Mouse (Mus musculus) neural tube, embryonic 11.5 days (tissue): ENCODE measurements at regions not wholly inside any gene's neighbourhood (a gene's known extent, or its start where the extent isn't known, plus 50 kb on each side); places are given as distances from the start of the nearest gene placed in this dataset.

Experiments used
- ATAC-seq: fragments of 200-750 bp; cut with Nextera tagmentation; 2 replicates; pipeline ENCODE4 v1.8.0; 2017; ENCODE audit warnings: moderate number of reproducible peaks, mild to moderate bottlenecking, moderate TSS enrichment, moderate library complexity; ENCODE audit not compliant: insufficient read depth, low FRiP score, low TSS enrichment
- DNase-seq: peaks from one replicate; pipeline ENCODE4 v3.0.0-alpha.2; 2015; ENCODE audit warnings: low spot score
- H3K27ac ChIP-seq: fragments of 300-500 bp; sonication (generic); 2 replicates; pipeline ENCODE4 v1.5.1; 2014; ENCODE audit warnings: low read depth, mild to moderate bottlenecking, low read length
- H3K27me3 ChIP-seq: fragments of 300-500 bp; sonication (generic); 2 replicates; pipeline ENCODE4 v1.6.1; 2014; ENCODE audit warnings: mild to moderate bottlenecking, low read length, mixed read lengths; ENCODE audit not compliant: control insufficient read depth, insufficient read depth
- H3K36me3 ChIP-seq: fragments of 300-500 bp; sonication (generic); 2 replicates; pipeline ENCODE4 v1.6.1; 2014; ENCODE audit warnings: mild to moderate bottlenecking, low read length, moderate library complexity, mixed read lengths; ENCODE audit not compliant: control insufficient read depth, insufficient read depth
- H3K4me1 ChIP-seq: fragments of 300-500 bp; sonication (generic); 2 replicates; pipeline ENCODE4 v1.6.1; 2014; ENCODE audit warnings: low read length, mixed read lengths; ENCODE audit not compliant: control insufficient read depth, insufficient read depth
- H3K4me2 ChIP-seq: fragments of 300-500 bp; sonication (generic); 2 replicates; pipeline ENCODE4 v1.6.1; 2014; ENCODE audit warnings: low read depth, mild to moderate bottlenecking, moderate library complexity
- H3K4me3 ChIP-seq: fragments of 300-500 bp; sonication (generic); 2 replicates; pipeline ENCODE4 v1.5.1; 2014; ENCODE audit warnings: low read depth, low read length
- H3K9ac ChIP-seq: fragments of 300-500 bp; sonication (generic); 2 replicates; pipeline ENCODE4 v1.6.1; 2014; ENCODE audit warnings: mild to moderate bottlenecking, low read length
- H3K9me3 ChIP-seq: fragments of 300-500 bp; sonication (generic); 2 replicates; pipeline ENCODE4 v1.6.1; 2016; ENCODE audit warnings: low read length; ENCODE audit not compliant: control insufficient read depth
- WGBS: fragments of 180-500 bp; shearing (Covaris S2); extraction: QIAGEN DNeasy Blood & Tissue Kit; methylation state at CpG from one replicate; pipeline ENCODE4 v1.1.7; 2014; 5-methylcytosine and 5-hydroxymethylcytosine counted together

DNA sequence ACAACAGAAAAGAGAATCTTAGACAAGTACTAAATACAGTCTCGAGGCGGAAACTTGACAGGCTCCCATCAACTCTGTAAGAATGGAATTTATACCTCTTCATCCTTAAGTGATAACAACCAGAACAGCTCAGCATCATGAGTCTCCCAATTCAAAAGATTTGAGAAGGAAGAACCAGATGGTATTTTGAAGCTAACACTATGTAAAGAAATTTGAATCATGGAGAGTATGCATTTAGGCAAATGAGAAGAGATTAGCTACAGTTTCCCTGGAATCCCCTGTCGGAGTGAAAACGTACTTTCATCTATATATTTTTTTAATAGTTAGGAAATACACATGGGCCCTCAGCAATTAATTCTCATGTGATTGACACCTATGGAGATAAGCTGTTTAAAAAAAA lies 140.9 kb downstream of the Nrip1 start:
- no peak for DNase-seq
- H3K4me1 ChIP-seq: no peaks in the 10 kb centered on the region
- no peak overlapping the region for H3K4me3 ChIP-seq
- no peak for ATAC-seq
- WGBS: 91% methylated on average over 4 of the region's 4 CpGs
- H3K9me3 ChIP-seq: no peaks in the 10 kb centered on the region
- no peak overlapping the region for H3K4me2 ChIP-seq
- H3K36me3 ChIP-seq: no peaks in the 10 kb centered on the region
- H3K27me3 ChIP-seq: no peaks in the 10 kb centered on the region
- H3K27ac ChIP-seq: no peak overlapping the region
- H3K9ac ChIP-seq: no peak overlapping the region

DNA sequence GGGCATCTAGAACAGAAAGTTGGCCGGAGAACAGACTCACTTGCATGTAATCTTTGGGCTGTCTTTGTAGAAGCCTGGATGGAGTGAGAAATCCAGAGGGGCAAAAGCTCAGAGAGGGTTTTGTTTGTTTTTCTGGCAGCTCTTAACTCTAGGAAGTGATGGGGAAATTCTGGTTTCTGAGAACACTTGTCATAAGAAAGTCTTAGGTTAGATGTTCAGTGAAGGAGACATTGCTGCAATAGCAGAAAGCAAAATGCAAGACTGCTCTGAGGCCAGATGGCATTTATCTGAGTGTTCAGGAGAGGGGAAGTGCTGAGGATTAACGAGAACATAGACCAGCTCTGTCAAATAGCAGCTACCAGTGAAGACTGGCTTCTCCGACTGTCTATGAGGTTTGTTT lies 141.5 kb downstream of the Nrip1 start:
- H3K4me1 ChIP-seq: no peaks in the 10 kb centered on the region
- H3K27me3 ChIP-seq: no peaks in the 10 kb centered on the region
- 70% methylated on average over 3 of the region's 3 CpGs for WGBS
- no peaks in the 10 kb centered on the region for H3K9me3 ChIP-seq
- no peaks in the 10 kb centered on the region for H3K36me3 ChIP-seq
- DNase-seq (no peak), ATAC-seq (no peak)
- no peak overlapping the region for H3K4me2 ChIP-seq
- no peak overlapping the region for H3K9ac ChIP-seq
- no peak overlapping the region for H3K27ac ChIP-seq
- no peak overlapping the region for H3K4me3 ChIP-seq

DNA sequence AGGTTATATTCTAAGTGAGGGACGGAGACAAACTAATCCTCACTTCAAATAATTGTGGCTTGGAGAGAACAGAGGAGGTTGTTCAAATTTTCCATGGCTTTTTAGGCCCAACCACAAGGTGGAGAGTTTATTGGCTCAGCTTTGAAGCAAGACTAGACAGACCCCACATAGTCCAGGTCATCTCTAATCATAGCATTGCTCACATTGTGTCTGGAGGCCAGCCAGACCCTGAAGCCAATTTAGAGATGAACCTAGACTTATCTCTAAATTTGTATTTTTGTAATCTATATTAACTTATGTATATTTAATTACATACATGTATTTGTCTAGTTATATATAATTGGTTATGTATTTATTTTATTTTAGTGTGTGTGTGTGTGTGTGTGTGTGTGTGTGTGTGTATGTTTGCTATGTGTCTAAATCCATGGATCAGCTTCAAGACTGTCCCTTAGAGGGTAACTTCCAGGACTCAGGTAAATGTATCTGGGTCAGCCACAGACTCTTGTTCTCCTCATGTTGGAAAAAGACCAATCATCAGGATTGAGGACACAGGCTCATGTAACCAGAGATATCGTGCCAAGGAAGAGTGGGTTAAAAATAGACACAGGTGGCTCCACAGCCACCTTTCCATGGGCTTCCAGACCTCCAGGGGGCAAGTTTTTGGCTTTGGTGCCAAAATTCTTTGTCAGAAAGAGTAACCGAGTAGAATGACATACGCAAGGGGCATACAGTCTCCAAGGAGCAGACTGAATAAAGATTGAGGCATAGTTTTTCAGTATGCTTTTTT lies 142.9 kb downstream of the Nrip1 start:
- 92% methylated on average over 4 of the region's 4 CpGs for WGBS
- H3K27me3 ChIP-seq: no peaks in the 10 kb centered on the region
- DNase-seq (no peak), ATAC-seq (no peak)
- no peaks in the 10 kb centered on the region for H3K36me3 ChIP-seq
- no peak overlapping the region for H3K9ac ChIP-seq
- H3K4me3 ChIP-seq: no peak overlapping the region
- H3K9me3 ChIP-seq: no peaks in the 10 kb centered on the region
- no peaks in the 10 kb centered on the region for H3K4me1 ChIP-seq
- no peak overlapping the region for H3K27ac ChIP-seq
- no peak overlapping the region for H3K4me2 ChIP-seq

DNA sequence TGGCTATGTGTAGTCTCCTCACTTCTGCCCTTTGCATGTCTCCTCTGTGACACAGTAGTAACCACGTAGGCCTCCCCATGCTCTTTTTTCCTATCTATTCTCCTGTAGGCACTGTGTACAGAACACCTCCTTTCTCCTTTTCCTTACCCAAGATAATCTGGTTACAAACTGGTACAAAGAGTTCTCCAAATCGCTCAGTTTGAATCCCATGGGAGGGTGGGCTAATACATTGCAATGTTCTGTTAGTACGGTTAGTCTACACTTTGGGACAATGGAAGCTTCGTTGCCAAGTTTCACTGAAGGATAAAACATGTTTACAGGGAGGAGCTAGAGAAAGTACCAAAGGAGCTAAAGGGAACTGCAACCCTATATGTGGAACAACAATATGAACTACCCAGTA lies 145.2 kb downstream of the Nrip1 start:
- 86% methylated on average over 4 of the region's 4 CpGs for WGBS
- no peak for DNase-seq
- Histone ChIP-seq H3K4me2 (no peak overlapping the region), H3K9ac (no peak overlapping the region), H3K4me1 (no peaks in the 10 kb centered on the region), H3K36me3 (no peaks in the 10 kb centered on the region), H3K27ac (no peak overlapping the region), H3K27me3 (no peaks in the 10 kb centered on the region), H3K4me3 (no peak overlapping the region), H3K9me3 (no peaks in the 10 kb centered on the region)
- ATAC-seq: no peak

DNA sequence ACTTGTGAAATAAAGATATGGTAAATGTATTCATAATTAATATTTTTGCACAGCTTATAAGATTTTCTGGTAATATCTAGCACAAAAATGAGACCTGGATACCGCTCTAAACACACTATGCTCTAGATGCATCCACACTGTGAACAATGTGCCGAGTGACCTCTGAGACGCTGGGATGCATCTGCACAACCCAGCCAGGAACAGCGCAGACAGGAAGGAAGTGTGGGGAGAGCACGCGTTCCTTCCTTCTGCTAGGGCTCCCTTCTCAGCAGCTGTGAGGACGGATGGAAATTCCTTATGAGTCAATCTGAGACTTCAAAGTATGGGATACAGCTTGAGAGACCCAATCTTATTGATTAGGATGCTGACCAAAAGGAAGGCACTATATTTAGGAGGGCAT lies 147.2 kb downstream of the Nrip1 start:
- 80% methylated on average over 7 of the region's 7 CpGs for WGBS
- DNase-seq: no peak
- H3K4me2 ChIP-seq: no peak overlapping the region
- no peaks in the 10 kb centered on the region for H3K4me1 ChIP-seq
- no peak overlapping the region for H3K27ac ChIP-seq
- no peaks in the 10 kb centered on the region for H3K36me3 ChIP-seq
- no peak overlapping the region for H3K4me3 ChIP-seq
- no peaks in the 10 kb centered on the region for H3K9me3 ChIP-seq
- no peak for ATAC-seq
- H3K9ac ChIP-seq: no peak overlapping the region
- no peaks in the 10 kb centered on the region for H3K27me3 ChIP-seq

DNA sequence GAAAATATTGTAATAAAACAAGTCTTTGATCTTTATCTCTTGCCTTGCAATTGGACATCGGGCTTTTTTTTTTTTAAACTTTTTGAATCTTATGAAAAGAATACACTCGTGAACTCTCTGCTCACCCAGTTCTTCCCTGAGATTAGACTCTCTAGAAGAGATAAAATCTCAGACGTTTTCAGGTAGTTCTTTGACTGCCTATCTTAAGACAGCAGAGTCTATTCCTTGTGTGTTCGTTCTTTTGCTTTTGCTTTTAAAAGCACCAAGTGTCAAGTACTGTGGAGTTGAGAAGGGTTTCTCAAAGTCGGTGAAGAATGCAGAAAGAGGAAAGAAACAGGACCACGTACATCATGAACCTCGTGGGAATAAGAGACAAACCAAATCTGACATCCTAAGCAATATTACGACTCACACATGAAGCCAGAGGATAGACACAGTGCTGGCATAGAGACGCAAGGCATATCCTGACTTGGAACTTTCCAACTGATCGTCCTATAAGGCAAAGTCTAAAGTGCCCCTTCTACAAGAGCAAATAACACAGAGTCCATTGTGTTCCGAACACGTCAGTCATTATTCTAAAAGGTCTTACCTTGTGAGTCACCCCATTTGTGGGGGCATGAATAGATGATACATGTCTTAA lies 147.9 kb downstream of the Nrip1 start:
- no peak for DNase-seq
- H3K4me2 ChIP-seq: no peak overlapping the region
- no peaks in the 10 kb centered on the region for H3K4me1 ChIP-seq
- 62% methylated on average over 12 of the region's 12 CpGs for WGBS
- no peak for ATAC-seq
- no peaks in the 10 kb centered on the region for H3K9me3 ChIP-seq
- no peaks in the 10 kb centered on the region for H3K27me3 ChIP-seq
- H3K9ac ChIP-seq: no peak overlapping the region
- H3K4me3 ChIP-seq: no peak overlapping the region
- H3K27ac ChIP-seq: no peak overlapping the region
- no peaks in the 10 kb centered on the region for H3K36me3 ChIP-seq

DNA sequence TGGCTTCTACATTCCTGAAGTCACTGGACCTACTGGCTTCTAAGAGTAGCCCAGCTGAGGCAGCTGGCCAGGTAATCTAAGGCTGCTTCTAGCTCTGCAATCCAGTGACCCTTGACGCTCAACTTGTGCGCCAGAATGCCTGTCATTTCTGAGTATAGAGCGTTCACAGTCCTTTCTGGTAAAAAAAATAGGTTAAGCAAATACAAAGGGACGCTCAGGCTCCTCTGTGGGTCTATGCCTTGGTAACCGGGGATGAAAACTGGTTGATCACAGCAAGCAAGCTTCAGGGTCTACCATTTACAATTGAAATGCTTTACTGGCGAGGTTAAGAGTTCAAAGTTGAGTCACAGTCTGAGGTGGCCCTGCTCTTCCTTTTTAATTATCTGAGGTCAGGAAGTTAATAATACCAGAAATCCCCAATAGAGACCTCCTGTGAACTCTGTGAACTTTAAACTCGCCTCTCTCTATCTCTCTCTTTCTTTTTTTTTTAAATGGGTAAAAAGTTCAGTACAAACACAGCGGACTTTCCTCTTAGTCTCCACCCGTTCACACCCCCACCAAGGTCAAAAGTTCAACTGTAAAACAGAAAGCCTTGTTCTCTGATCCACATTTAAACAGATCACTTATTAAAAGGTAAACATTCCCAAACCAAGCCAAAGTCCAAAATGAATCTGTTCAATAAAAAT lies 148.6 kb downstream of the Nrip1 start:
- Histone ChIP-seq H3K4me2 (no peak overlapping the region), H3K27me3 (no peaks in the 10 kb centered on the region), H3K4me3 (no peak overlapping the region), H3K4me1 (no peaks in the 10 kb centered on the region), H3K9ac (no peak overlapping the region), H3K27ac (no peak overlapping the region), H3K36me3 (no peaks in the 10 kb centered on the region), H3K9me3 (no peaks in the 10 kb centered on the region)
- DNase-seq (peak; percentile 18), ATAC-seq (no peak)
- 11% methylated on average over 9 of the region's 9 CpGs for WGBS

DNA sequence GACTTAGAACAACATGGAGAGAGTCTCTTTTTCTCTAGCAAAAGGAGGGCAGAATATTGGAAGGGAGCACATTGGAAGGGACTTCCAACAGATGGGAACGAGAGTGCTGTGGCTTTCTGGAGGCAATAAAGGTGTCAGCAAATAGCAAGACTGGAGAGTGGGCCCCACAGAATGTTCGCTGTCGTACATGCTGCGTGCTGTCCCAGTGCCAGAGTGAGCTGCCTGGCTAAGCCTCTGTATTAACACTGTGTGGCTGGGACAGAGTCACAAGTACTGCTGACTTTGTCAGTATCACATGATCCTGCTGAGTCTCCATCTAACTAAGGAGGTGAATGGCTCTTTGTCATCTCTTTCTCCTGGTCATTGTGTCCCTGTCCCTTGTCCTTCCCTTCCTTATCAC lies 149.9 kb downstream of the Nrip1 start:
- no peak overlapping the region for H3K4me2 ChIP-seq
- H3K9ac ChIP-seq: no peak overlapping the region
- no peaks in the 10 kb centered on the region for H3K4me1 ChIP-seq
- WGBS: 68% methylated on average over 4 of the region's 4 CpGs
- ATAC-seq: no peak
- H3K4me3 ChIP-seq: no peak overlapping the region
- H3K27ac ChIP-seq: no peak overlapping the region
- H3K9me3 ChIP-seq: no peaks in the 10 kb centered on the region
- H3K36me3 ChIP-seq: no peaks in the 10 kb centered on the region
- DNase-seq: no peak
- no peaks in the 10 kb centered on the region for H3K27me3 ChIP-seq

DNA sequence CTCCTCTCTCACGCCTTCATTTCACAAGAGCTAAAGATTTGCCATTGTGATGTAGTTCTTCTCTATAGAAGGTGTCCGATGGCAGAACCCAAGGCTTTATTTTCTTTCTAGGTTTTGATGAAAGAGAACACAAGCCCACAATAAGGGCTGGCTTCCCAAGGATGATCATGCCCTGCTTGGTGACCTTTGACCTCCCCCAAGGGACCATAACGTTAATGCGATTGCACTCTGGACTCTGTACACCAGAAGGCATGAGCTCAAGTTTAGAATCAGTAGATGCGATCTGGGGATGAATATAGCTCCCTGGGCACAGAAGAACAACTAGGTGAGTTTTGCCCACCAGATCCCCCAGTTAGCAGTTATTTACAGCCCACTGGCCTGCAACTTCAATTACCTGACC lies 150.7 kb downstream of the Nrip1 start:
- Histone ChIP-seq H3K4me3 (no peak overlapping the region), H3K4me2 (no peak overlapping the region), H3K9me3 (no peaks in the 10 kb centered on the region), H3K36me3 (no peaks in the 10 kb centered on the region), H3K9ac (no peak overlapping the region), H3K4me1 (no peaks in the 10 kb centered on the region), H3K27me3 (no peaks in the 10 kb centered on the region), H3K27ac (no peak overlapping the region)
- ATAC-seq (no peak), DNase-seq (no peak)
- WGBS: 58% methylated on average over 5 of the region's 5 CpGs
